Mouse (Mus musculus): ENCODE measurements around the gene C2cd2.

C2cd2 gene

GRCm38 (mm10) chr16:97882891-97883290 lies 79.5 kb downstream of the C2cd2 start:
- no peak for DNase-seq (ENCODE audit: low spot score)

- DNase-seq (ENCODE audit: low spot score) = no peak
These were observed 83.3 kb downstream of the C2cd2 start for GRCm38 (mm10) chr16:97879134-97879533.

GRCm38 (mm10) chr16:97877502-97877901 lies 84.9 kb downstream of the C2cd2 start:
- no peak for DNase-seq (ENCODE audit: low spot score)

GRCm38 (mm10) chr16:97875101-97875500 lies 87.3 kb downstream of the C2cd2 start:
- no peak for DNase-seq (ENCODE audit: low spot score)

- no peak for DNase-seq (ENCODE audit: low spot score)
These were observed 88.0 kb downstream of the C2cd2 start for GRCm38 (mm10) chr16:97874376-97874775.

GRCm38 (mm10) chr16:97872657-97873056 lies 89.7 kb downstream of the C2cd2 start:
- no peak for DNase-seq (ENCODE audit: low spot score)

- DNase-seq (ENCODE audit: low spot score) = no peak
These were observed 93.0 kb downstream of the C2cd2 start for GRCm38 (mm10) chr16:97869193-97870102.

GRCm38 (mm10) chr16:97863932-97864467 lies 98.4 kb downstream of the C2cd2 start:
- no peak for DNase-seq (ENCODE audit: low spot score)

GRCm38 (mm10) chr16:97856050-97856449 lies 106.3 kb downstream of the C2cd2 start:
- no peak for DNase-seq (ENCODE audit: low spot score)

- peak; percentile 63 for DNase-seq (ENCODE audit: low spot score)
These were observed 110.6 kb downstream of the C2cd2 start, which contains the start of gene Prdm15 for GRCm38 (mm10) chr16:97851741-97852319. Prdm15 (minus strand) TSS chr16:97851850.

GRCm38 (mm10) chr16:97851061-97851740 lies 111.2 kb downstream of the C2cd2 start:
- peak; percentile 68 for DNase-seq (ENCODE audit: low spot score)

GRCm38 (mm10) chr16:97850667-97851060 lies 111.7 kb downstream of the C2cd2 start:
- DNase-seq (ENCODE audit: low spot score) = no peak

- no peak for DNase-seq (ENCODE audit: low spot score)
These were observed 113.6 kb downstream of the C2cd2 start for GRCm38 (mm10) chr16:97848832-97849231.

GRCm38 (mm10) chr16:97844967-97845937 lies 117.1 kb downstream of the C2cd2 start:
- DNase-seq (ENCODE audit: low spot score) = no peak

GRCm38 (mm10) chr16:97832154-97832553 lies 130.2 kb downstream of the C2cd2 start:
- no peak for DNase-seq (ENCODE audit: low spot score)

GRCm38 (mm10) chr16:97828207-97828606 lies 134.2 kb downstream of the C2cd2 start:
- DNase-seq (ENCODE audit: low spot score) = no peak

- no peak for DNase-seq (ENCODE audit: low spot score)
These were observed 138.9 kb downstream of the C2cd2 start for GRCm38 (mm10) chr16:97823311-97824007.

- DNase-seq (ENCODE audit: low spot score) = no peak
These were observed 142.9 kb downstream of the C2cd2 start for GRCm38 (mm10) chr16:97819532-97819931.

GRCm38 (mm10) chr16:97817414-97817813 lies 145.0 kb downstream of the C2cd2 start:
- no peak for DNase-seq (ENCODE audit: low spot score)

- no peak for DNase-seq (ENCODE audit: low spot score)
These were observed 147.1 kb downstream of the C2cd2 start for GRCm38 (mm10) chr16:97815269-97815668.

- DNase-seq (ENCODE audit: low spot score) = no peak
These were observed 148.3 kb downstream of the C2cd2 start for GRCm38 (mm10) chr16:97814060-97814459.

Measured in urinary bladder, postnatal 10 days (tissue).